ENCODE assay signal across 1 mouse cellular context in genomic region chr9:65020991-65021886, GRCm38 (mm10).
TF ChIP-seq lines count a peak whose summit lies in the region.

Gene Hacd3 (minus strand): TSS chr9:65021693.

TF ChIP-seq in CH12.LX, 34 proteins besides CTCF, POLR2A, EP300 and RAD21 (continued from another document):
- peak; percentile 85 for TF ChIP-seq NRF1 (IDR thresholded peaks at IDR 0.05; ENCODE audit: low read depth, low read length)
- peak; percentile 22; the same call in 1 of the 2 replicates for TF ChIP-seq ELF1 (IDR thresholded peaks at IDR 0.05; ENCODE audit: low read depth, low read length)
- TF ChIP-seq ZMIZ1 (IDR thresholded peaks at IDR 0.05; ENCODE audit: low read depth, low read length), result peak; percentile 61; the same call in 1 of the 2 replicates
- TF ChIP-seq RCOR1 (conservative IDR thresholded peaks at IDR 0.05; ENCODE audit: low read depth, low read length), result no peak
- no peak for TF ChIP-seq ETS1 (conservative IDR thresholded peaks at IDR 0.05; ENCODE audit: low read depth, low read length)
- peak; percentile 21; the same call in 1 of the 2 replicates for TF ChIP-seq MEF2A (IDR thresholded peaks at IDR 0.05; ENCODE audit: borderline replicate concordance, low read depth, low read length)
- TF ChIP-seq NELFE (IDR thresholded peaks at IDR 0.05; ENCODE audit: low read depth, low read length), result peak; percentile 94
- TF ChIP-seq CHD2 (IDR thresholded peaks at IDR 0.05; ENCODE audit: low read length), result peak; percentile 48; the same call in 1 of the 2 replicates
- no peak; the same call in 1 of the 2 replicates for TF ChIP-seq MYC (IDR thresholded peaks at IDR 0.05; ENCODE audit: low read depth, low read length)
- TF ChIP-seq MAZ (IDR thresholded peaks at IDR 0.05; ENCODE audit: low read depth, low read length), result no peak
- TF ChIP-seq ZNF384 (IDR thresholded peaks at IDR 0.05; ENCODE audit: low read depth, low read length), result no peak
